Mouse (Mus musculus) cerebellum, adult 9-11 months (tissue): ENCODE measurements at regions not wholly inside any gene's neighbourhood (a gene's known extent, or its start where the extent isn't known, plus 50 kb on each side); places are given as distances from the start of the nearest gene placed in this dataset.

ENCODE experiments used
- DNase-seq: peaks from one replicate; pipeline ENCODE4 v3.0.0; 2022

DNA sequence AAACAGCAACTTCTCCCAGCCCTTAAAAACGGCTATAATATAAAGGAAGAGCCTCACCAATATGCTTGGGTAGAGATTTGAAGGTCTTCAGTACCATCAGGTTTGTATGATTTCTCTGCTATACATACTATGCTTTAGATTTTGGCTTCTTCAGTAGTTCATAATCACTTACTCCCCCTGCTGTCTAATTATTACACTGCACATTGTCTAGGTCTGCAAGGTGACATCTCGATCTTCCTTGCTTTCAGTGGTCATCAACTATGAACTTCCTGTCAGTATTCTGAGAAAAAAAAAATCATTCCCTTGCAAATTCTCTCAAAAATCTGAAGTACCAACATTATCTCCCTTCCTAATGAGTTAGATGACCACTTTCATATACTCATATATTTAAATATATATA is 225.4 kb upstream of the Galnt5 start:
- DNase-seq = no peak

DNA sequence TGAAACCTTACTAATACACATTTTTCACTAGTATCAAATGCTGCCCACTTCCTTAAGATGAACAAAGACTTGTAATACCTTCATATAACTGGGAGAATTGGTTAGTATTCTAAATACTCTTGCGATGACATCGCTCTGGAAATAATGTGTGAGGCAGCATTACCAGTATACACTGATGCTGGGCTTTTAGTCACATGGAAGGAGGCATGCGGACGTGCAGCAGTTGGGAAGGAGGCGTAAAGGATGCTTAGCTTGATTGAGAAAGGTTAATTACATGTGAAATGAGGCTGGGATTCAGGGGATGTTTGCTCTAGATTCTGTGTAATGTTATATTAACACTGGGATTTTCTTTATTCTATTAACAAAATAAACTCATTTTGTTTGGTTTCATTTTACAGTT is 221.5 kb upstream of the Galnt5 start:
- no peak for DNase-seq

DNA sequence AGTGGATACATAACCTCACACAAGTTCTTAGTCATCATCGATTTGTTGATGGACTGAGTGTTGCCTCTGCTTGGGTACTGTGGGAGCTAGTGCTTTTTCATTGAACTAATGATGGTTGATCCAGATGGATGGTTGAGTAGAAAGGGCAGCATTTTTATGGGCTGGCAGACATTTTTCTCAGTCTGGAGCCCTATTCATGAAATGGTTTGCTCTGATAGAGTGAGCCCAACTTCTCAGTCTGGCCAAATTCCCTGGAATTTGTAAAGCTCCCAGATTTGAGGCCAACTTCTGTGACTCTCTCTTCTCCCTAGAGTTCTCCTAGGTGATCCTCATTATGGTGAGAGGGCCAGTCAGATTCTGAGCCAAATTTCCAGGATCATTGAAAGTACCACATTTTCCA is 216.8 kb upstream of the Galnt5 start:
- DNase-seq = no peak

DNA sequence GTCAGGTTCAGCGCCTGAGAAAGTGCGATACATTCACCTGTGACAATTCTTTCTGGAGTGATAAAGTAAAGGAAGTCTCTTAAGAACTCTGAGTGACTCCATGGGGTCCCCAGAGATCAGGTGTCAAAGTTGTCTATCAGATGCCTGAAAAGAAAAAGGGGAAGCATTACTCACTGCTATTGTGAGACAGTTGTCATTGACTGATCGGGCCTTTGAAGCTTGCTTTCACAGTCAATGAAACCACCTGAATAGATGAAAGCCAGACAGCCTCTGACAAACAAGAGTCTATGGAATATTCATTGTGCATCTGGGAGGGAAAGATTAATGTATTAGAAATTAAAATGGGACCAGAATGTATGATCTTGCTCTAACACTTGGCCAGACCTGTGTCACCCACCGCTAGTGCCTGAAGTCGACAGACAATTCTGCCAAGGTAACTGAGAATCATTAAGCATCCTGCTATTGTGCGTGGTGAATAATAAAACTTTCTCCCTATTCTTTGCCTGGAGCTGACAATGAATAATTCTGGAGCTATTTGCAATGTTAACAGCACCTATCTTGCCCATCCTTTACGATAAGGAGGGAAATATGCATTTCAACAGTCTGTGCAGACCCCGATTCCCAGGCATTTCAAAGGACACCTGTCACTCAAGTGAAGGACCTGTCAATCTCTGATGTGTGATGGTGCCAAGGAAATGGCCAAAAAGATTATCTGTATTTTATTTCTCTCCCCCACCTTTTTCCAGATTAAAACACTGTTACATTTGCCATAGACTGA is 204.0 kb upstream of the Galnt5 start:
- DNase-seq = no peak

DNA sequence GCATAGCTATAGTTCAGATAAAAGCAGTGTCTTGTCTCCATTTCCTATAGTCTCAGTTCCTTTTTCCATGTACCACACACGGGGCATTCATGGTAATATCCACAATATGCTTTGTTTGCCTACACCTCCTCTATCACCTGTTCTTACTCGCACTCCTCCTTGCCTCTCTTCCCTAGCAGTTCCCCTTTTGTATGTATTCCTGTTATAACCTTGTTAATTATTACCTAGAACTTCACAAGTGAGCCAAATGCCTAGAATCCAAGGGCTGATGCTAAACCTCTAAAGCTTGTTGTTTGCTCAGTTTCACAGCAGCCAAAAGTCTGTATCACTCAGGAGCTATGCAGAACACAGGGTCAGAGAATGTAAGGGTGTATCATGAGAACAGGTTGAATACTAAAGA is 198.4 kb upstream of the Galnt5 start:
- DNase-seq = no peak

DNA sequence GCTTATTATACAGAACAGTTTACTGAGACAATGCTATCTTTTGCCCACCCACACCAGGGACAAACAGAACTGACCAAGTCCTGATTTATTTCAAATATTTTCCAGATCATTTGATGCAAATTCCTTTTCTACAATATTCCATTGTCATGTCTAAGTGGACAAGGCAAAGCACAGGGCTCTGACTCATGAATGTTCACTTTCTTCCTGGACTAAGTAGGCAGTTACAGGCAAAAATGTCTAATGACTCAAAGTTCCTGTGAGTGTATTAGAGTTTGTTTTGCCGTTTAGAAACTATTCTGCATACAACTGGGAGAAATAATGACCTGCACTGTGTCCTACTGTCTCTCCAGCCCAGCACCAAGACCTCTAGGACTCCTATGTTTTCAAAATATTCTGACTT is 189.8 kb upstream of the Galnt5 start:
- no peak for DNase-seq

DNA sequence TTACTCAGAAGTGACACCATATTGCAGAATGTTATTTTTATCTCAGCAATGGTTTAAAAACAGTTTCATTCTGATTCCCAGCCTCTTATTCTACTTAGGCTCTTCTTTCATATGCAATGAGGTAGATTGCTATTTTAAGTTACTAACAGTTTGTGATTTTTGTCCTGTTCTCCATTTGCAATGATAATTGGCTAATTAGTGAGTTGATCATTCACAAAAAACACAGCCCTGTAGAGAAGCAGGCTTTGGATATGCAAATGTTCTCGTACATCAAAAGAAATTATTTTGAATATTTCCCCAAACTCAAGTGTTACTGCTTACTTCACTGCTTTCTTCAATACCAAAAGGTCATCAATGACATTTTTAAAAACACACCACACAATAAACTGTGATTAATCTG is 184.7 kb upstream of the Galnt5 start:
- DNase-seq = no peak

DNA sequence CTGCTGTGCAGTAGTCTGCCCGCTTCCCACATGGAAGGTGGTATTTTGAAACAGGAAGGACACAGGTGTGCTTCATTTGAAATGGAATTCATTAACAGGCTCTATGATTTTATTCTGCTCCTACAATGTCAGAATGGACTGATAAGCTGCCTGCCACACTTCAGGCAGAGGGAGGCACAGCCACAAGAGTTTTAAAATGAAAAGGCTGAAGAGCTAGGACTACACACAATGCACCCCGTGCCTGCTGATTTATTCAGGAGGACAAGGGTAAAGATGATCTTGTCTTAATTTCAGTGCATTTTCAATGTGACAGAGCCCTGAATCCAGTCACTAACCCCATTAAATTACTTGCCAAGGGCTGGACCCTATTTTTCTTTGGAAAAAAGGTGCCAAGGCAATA is 177.3 kb upstream of the Galnt5 start:
- no peak for DNase-seq

DNA sequence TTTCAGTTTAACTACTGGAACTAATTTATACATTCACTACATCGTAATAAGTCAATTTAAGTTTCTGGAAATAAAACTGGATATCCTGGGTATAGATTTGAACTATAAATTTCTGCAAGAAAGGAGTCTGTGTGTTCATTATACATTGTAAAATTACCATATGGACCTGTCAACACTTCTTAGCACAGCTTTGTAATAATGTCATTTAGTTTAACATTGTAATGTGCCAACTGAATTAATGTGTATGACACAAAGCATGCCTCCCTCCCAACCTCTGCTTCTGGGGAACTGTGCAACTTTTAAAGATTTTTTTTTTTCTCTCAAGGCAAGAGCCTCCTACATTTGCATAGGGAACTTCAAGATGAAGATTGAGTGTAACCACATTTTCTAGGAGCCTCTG is 176.8 kb upstream of the Galnt5 start:
- no peak for DNase-seq

DNA sequence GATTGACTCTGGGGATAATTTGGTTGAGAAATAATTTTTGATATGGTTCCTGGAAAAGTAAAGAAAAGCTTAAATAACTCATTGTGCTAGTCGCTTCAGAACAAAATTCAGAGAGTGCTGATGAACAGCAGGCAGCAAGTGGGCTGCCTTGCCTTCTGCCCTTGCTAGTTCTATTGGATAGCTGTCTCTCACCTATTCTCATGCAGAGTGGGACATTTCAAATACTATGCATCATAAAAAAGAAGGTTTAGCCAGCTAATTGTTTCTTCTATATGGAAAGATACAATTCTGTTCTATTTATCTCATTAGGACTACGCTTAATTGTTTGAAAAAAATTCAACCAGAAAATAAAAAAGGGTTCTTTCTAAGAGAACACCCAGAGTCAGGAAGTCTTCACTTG is 169.4 kb upstream of the Galnt5 start:
- DNase-seq = no peak

DNA sequence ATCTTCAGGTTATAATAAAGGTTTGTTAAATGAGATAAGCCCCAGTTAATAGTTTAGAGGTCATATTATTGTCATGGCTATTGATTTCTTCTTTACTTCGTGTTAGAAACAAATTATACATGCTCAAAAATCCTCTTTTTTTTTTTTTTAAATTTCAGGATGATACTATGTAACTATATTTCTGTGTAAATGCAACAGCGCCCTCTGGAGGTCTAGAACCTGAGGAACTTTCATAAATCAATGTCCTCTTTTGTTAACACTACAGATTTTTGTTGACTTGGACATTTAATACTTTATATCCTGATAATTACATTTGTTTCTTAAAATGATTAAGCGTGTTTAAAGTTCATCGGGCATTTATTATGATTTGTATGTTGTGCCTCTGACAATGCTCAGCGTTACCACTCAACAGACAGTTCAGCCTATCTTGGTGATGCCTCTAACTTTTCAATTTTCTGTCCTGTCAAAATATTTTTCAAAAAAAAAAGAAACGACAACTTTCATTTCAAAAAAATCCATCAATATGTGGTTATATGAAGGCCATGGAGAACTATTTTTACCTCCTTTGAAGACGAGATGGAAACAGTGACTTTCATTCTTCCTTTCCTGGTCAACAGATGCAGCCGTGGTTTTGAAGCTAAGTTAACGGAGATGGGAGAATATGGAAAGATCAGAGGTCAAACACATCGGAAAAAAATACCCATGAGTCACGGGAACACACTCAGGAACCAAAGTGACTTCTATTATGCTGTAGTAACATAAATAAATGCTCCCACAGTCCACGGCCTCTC is 164.9 kb upstream of the Galnt5 start:
- DNase-seq = peak; percentile 16

DNA sequence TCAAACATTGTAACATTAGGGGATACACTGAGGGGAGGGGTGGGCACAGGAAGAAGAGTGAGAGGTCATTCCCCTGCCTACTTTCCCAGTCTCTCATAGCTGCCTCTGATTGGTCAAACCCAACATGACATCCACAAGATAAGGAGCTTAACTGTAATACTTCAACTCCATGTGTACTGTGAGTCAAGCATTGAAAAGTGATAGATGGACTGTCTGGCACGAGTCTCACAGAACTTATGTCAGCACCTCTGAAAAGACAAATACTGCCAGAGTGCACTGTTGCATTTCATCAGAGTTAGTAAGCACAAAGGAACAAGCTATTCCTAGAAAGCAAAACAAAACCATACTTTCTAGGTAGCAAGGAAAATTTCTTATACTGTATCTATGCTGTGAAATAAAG is 152.5 kb upstream of the Galnt5 start:
- no peak for DNase-seq

DNA sequence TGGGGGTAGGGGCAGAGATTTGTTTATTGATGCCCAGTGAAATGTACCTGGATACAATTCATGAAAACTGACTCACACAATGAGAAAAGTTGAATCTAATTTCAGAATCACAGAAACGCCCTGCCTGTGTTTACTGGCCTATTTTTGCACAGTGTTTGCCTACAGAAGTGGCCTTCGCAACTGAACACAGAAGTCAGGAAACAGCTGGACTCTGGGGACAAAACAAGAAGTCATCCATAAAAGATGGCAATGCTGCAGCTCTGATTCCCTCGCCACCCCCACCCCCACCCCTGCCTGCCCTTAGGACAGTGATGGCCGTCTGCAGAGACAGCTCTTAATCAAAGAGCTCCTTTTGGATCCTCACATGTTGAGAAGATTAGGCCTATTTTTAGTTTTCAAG is 150.0 kb upstream of the Galnt5 start:
- no peak for DNase-seq

DNA sequence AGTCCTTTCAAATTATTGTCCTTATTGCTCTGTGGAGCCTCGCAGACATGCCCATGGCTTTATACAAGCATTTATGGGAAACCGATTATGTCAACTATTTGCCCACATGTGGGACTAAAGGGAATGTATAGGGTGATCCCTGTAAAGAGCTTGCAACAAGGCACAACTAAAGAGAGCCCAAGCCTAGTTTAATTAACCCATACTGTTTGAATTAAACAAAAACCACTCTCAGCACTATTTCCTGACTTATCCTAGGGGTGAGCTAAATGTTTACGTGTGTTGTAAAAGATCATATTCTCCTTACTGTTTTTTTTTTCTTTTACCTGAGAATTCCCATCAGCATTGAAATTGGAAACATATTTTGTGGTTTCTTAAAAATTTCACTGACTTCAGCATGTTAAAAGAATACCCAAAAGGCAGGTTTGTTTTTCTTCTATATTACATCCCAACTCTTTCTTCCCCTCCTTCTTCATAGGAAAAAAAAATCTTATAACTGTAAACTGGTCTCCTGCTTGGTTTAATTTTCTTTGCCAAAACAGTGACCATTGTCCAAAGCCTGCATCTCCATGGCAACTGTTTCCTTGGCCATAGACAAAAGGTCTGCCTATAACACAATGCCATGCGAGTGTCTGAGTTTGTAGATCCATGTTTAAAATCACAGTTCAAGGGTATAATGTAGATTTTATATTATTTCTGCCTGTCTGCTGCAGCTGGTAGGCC is 148.2 kb upstream of the Galnt5 start:
- DNase-seq = no peak

DNA sequence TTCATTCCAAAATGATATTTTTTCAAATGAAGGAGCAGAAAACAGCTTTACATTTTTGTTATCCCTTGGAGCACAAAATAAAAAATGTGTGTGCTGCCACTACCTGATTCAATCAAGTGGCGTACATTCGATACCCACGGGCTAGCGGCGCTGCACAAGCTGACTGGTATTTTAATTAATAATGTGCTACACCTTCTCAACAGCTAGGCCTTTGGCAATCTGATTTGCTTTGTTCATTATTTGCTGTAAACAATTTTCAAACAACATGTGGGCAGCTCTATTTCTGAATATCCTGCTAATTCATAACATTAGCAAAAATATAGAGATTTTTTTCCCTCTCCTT is 147.7 kb upstream of the Galnt5 start:
- DNase-seq = no peak

DNA sequence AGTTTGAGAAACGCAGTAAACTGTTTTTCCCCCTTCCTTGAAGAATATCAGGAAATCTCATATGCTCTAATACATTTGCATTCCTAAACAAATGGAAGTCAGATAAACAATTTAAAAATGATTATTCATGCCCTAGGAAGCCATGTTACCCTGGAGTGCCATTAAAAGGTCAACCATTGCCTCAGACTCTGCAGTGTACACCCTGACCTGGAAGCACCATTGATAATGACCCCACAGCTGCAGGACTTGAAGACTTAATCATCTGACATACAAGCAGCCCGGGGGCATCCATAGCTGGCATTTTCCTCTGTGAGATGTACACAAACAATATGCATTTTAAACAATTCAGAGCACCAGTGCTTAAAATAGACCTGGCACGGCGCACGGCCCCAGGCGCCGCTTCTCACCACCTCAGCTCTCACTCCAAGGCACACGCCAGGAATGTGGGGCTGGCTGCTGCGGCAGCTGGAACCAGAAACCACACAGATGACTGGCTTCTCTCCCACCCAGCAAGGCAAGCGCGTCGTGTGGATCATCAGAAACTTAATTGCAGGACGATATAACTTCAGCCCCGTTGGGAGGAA is 141.1 kb upstream of the Galnt5 start:
- no peak for DNase-seq

DNA sequence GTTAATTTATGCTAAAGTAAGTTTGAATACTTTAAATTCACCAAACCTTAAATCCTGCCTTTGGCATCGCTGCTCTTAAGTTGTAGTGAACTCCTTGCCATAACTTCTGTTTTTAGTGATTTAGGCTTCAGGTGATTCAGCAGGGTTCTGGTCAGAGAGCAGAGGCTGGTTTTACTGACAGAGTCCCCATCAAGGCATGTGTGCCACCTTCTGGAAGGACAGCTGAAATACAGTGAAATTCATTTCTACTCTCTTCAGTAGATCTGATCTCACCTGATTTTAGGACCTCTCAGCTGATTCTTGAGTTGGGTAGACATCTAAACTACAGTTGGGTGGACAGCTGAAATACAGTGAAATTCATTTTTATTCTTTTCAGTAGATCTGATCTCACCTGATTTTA is 132.4 kb upstream of the Galnt5 start:
- DNase-seq = no peak

DNA sequence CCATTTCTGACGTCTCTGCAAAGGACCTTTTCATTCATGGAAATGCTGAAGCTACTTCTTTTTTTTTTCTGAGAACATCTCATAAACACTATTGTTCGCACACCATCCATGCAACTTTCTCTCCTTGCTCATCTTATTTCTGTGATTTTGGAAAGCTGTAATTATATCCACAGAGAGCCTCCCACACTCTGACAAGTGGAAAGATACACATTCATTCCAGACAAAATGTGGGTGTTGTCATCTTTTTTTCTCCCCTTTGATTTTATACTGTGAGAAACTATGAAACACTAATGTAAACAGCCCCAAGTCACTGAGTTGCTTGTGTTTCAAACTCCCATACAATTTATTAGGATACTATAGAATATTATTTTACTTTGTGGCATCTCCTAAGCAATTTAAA is 129.6 kb upstream of the Galnt5 start:
- DNase-seq = no peak

DNA sequence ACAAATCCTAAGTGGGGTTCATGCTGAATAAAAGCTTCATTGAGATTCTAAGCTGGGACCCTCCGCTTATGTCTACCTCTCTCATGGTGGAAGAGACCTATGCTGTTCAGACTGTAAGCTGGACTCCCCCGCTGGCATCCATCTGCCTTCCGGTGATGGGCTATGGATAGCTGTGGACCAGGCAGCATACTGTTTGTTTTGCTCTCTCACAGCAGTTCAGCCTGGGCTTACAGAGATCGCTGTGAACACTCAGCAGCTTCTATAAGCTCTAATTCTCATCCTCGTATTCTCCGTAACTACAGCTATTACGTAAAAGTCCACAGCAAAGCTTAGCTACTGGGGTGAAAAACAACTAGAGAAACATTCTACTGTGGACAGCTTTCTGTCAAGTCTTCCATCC is 97.5 kb upstream of the Galnt5 start:
- peak; percentile 77 for DNase-seq

DNA sequence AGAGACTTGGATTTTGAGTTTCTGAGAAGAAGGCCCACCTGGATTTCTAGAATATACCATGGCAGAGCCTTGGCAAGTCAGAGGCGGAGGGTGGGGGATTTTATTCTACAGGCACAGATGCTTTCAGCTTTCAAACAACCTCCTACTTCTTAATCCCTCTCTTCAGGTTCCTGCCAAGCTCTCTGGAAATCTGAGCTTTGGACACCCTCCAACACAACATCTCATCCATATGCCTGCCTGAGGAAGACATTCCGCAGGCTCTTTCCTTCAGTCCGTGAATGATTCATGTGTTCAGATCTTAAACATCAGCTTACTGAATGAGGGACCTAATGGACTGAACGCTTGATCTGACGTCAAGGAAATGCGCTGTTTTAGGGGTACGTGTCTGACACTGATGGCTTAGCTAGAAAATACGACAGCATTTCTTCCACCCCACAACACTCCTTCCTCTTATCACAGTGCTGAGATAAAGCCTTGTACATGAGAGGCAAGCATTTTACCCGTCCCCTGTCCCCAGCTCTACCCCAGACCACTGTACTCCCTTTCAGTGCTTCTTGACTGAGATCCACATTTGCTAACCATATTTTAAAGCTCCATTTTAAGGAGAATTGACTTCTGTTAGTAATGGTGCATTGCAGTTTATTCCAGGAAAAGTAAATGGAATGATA is 97.0 kb upstream of the Galnt5 start:
- DNase-seq = peak; percentile 90

DNA sequence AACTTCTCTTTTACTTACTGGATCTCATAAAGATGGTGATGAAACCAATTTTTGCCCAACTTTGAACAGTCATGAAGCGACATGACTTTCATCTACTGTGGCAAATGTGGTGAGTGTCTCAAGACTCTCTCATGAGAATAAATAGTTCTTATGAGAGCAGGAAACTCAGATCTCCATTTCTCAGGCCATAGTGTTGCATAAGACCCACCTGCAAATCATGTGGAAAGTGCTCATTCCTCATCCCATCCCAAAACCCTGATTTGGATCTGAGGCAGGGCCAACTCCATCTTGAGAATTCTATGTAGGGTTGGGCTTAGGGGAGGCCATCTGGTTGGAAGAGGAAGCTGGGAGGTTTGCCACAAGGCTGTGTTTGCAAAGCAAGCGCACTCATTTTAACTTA is 92.5 kb upstream of the Galnt5 start:
- peak; percentile 80 for DNase-seq

DNA sequence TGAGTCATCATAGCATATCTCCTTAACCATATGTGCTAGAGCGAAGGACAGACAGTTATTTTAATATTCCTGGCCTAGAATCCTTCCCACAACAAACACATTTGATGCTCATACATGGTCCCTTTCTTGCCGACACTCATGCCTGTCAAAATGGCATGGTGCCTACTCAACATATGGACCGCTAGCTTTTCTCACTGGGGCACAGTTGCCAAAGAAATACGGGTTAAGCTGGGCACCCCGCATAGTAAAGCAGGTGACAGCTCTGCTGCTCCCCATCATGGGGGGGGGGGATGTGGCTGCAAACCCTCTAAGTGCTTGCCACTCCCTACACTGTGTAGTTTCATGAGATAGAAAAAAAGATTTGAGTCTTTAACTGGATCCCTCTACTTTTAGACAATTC is 90.7 kb upstream of the Galnt5 start:
- DNase-seq = peak; percentile 96

DNA sequence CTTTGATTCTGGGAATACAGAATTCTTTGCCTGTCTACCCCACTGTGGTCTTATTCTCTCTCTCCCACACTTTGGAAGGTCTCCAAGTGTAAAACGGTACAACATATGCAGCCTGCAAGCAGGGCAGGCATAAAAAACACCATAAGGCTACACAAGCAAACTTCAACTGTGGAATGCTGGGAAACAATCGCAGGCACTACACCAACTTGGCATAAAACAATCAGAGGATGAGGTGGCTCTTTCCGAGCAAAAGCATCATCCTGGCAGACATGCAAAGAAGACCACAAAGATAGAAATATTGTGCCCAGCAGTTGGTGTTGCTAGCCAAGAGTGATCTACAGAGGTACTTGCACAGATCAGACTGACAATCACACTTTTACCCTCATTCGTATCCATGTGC is 88.0 kb upstream of the Galnt5 start:
- DNase-seq = peak; percentile 65
